Mouse (Mus musculus) liver, embryonic 14.5 days (tissue): ENCODE data around the gene Magi1.

Experiments used
- CTCF ChIP-seq: IDR thresholded peaks from 2 replicates; pipeline ENCODE4 v1.5.1; 2016; ENCODE audit warnings: antibody characterized with exemption, low read depth, control low read depth
- EP300 ChIP-seq: IDR thresholded peaks from 2 replicates; pipeline ENCODE4 v1.6.1; 2016; ENCODE audit warnings: antibody characterized with exemption, low read depth

DNA sequence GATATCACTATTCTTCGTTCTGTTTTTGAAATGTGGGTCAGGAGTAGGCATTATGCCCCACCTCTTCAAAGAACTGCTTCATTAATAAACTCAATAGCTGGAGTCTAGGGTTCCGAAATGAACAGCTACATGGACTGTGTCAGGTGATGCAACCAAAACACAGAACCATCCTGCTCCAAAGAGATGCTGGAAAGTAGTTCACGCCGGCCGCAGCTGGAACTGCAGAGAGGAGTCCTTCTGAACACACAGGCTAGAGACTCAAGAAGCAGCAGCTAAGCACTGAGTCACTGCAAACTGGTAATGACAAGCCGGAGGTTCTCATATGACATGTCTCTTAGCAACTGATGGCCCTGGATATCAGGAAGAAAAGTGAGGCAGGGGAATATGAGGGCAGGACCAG lies 57.5 kb downstream of the Magi1 start:
- TF ChIP-seq CTCF (no peak), EP300 (no peak)
